Mouse (Mus musculus): ENCODE data around the gene Foxred1. TPM values are rescaled to one million over a fixed set of nuclear protein-coding genes. Genes with fewer than 3 reads are reported as not detected.

The Foxred1 gene
- polyA plus RNA-seq, 1 experiment: 55.1 TPM

DNA sequence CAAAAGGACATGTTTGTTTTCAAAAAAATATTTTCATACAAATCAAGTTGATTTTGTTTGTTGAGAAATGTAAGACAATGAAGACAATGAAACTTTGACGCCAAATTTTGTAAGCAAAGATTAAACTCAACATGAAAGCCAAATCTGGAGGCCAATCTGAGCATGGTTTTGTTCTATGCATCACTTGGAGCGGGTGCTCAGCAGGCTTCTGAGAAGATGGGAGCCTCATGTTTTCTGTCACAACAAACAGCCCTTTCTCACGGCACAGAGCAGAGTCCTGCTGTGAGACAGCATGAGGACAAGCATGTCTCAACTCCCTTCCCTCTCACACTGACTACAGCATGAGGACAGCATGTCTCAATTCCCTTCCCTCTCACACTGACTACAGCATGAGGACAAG lies 25.1 kb upstream of the Foxred1 start:
- DNase-seq: no peak
- WGBS: 27% methylated on average over 3 of the region's 3 CpGs
- H3K27me3 ChIP-seq (ENCODE audit: control insufficient read depth, insufficient read depth, low read length): no peaks in the 10 kb centered on the region
- TF ChIP-seq CTCF (IDR thresholded peaks at IDR 0.05; ENCODE audit: borderline replicate concordance, insufficient read depth, low read depth, low read length) (no peak), POLR2A (IDR thresholded peaks at IDR 0.05; ENCODE audit: borderline replicate concordance, insufficient read depth, low read length) (no peak)
- H3K4me3 ChIP-seq (replicated peaks; ENCODE audit: insufficient read depth, low read depth, low read length): no peak overlapping the region
- no peak overlapping the region for H3K27ac ChIP-seq (ENCODE audit: insufficient read depth, low read length)
- H3K4me1 ChIP-seq (ENCODE audit: control insufficient read depth, insufficient read depth, low read length): peaks cover 3% of the 10 kb centered on the region

DNA sequence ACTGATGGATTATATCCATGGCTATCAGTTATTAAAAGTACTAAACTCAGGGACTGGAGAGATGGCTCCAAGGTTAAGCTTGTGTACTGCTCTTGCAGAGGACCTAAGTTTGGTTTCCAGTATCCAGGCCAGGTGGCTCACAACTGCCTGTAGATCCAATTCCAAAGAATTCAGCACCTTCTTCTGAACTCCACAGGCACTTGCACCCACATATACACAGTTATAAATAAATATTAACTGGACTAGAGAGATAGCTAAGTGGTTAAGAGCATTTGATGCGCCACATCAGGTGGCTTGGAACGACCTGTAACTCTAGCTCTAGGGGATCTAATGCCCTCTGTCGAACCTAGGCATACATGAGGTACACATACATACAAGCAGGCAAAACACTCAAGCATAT lies 17.8 kb upstream of the Foxred1 start:
- Histone ChIP-seq H3K27me3 (ENCODE audit: control insufficient read depth, insufficient read depth, low read length) (no peaks in the 10 kb centered on the region), H3K4me3 (replicated peaks; ENCODE audit: insufficient read depth, low read depth, low read length) (no peak overlapping the region), H3K27ac (ENCODE audit: insufficient read depth, low read length) (no peak overlapping the region), H3K4me1 (ENCODE audit: control insufficient read depth, insufficient read depth, low read length) (no peaks in the 10 kb centered on the region)
- TF ChIP-seq CTCF (IDR thresholded peaks at IDR 0.05; ENCODE audit: borderline replicate concordance, insufficient read depth, low read depth, low read length): no peak
- no peak for TF ChIP-seq POLR2A (IDR thresholded peaks at IDR 0.05; ENCODE audit: borderline replicate concordance, insufficient read depth, low read length)
- DNase-seq: no peak
- WGBS: 93% methylated on average over 3 of the region's 3 CpGs

- Histone ChIP-seq H3K27me3 (ENCODE audit: control insufficient read depth, insufficient read depth, low read length) (no peaks in the 10 kb centered on the region), H3K4me3 (replicated peaks; ENCODE audit: insufficient read depth, low read depth, low read length) (no peak overlapping the region), H3K4me1 (ENCODE audit: control insufficient read depth, insufficient read depth, low read length) (no peaks in the 10 kb centered on the region), H3K27ac (ENCODE audit: insufficient read depth, low read length) (no peak overlapping the region)
- 97% methylated on average over 3 of the region's 3 CpGs for WGBS
- TF ChIP-seq POLR2A (IDR thresholded peaks at IDR 0.05; ENCODE audit: borderline replicate concordance, insufficient read depth, low read length) (no peak), CTCF (IDR thresholded peaks at IDR 0.05; ENCODE audit: borderline replicate concordance, insufficient read depth, low read depth, low read length) (no peak)
- no peak for DNase-seq
These were observed 12.6 kb upstream of the Foxred1 start for GRCm38 (mm10) chr9:35223466-35223865.

GRCm38 (mm10) chr9:35217963-35218362 lies 7.1 kb upstream of the Foxred1 start:
- 18% methylated on average over 1 of the region's 1 CpGs for WGBS

GRCm38 (mm10) chr9:35211573-35212511 lies 987 bp upstream of the Foxred1 start:
- peak in 1 of 2 experiments; percentile 31 for DNase-seq
- WGBS: 21% methylated on average over 26 of the region's 26 CpGs
- Histone ChIP-seq H3K27me3 (ENCODE audit: control insufficient read depth, insufficient read depth, low read length) (no peaks in the 10 kb centered on the region), H3K4me1 (ENCODE audit: control insufficient read depth, insufficient read depth, low read length) (no peaks in the 10 kb centered on the region; the same call in 1 of the 2 replicates), H3K4me3 (replicated peaks; ENCODE audit: insufficient read depth, low read depth, low read length) (peak overlapping the region; percentile 75), H3K27ac (ENCODE audit: insufficient read depth, low read length) (peak overlapping the region; percentile 66)
- TF ChIP-seq CTCF (IDR thresholded peaks at IDR 0.05; ENCODE audit: borderline replicate concordance, insufficient read depth, low read depth, low read length) (no peak), POLR2A (IDR thresholded peaks at IDR 0.05; ENCODE audit: borderline replicate concordance, insufficient read depth, low read length) (no peak)

More at GRCm38 (mm10) chr9:35217963-35218362, 7.1 kb upstream of the Foxred1 start:
- H3K4me1 ChIP-seq (ENCODE audit: control insufficient read depth, insufficient read depth, low read length): no peaks in the 10 kb centered on the region
- H3K27me3 ChIP-seq (ENCODE audit: control insufficient read depth, insufficient read depth, low read length): no peaks in the 10 kb centered on the region
- no peak overlapping the region for H3K4me3 ChIP-seq (replicated peaks; ENCODE audit: insufficient read depth, low read depth, low read length)
- no peak for DNase-seq
- no peak overlapping the region for H3K27ac ChIP-seq (ENCODE audit: insufficient read depth, low read length)
- no peak for TF ChIP-seq POLR2A (IDR thresholded peaks at IDR 0.05; ENCODE audit: borderline replicate concordance, insufficient read depth, low read length)
- no peak for TF ChIP-seq CTCF (IDR thresholded peaks at IDR 0.05; ENCODE audit: borderline replicate concordance, insufficient read depth, low read depth, low read length)

GRCm38 (mm10) chr9:35204421-35204820 lies 6.4 kb downstream of the Foxred1 start:
- no peak overlapping the region for H3K4me3 ChIP-seq (replicated peaks; ENCODE audit: insufficient read depth, low read depth, low read length)
- 88% methylated on average over 2 of the region's 2 CpGs for WGBS
- DNase-seq: no peak
- TF ChIP-seq CTCF (IDR thresholded peaks at IDR 0.05; ENCODE audit: borderline replicate concordance, insufficient read depth, low read depth, low read length) (no peak), POLR2A (IDR thresholded peaks at IDR 0.05; ENCODE audit: borderline replicate concordance, insufficient read depth, low read length) (no peak)
- no peaks in the 10 kb centered on the region for H3K27me3 ChIP-seq (ENCODE audit: control insufficient read depth, insufficient read depth, low read length)
- peaks cover 2% of the 10 kb centered on the region for H3K4me1 ChIP-seq (ENCODE audit: control insufficient read depth, insufficient read depth, low read length)
- no peak overlapping the region for H3K27ac ChIP-seq (ENCODE audit: insufficient read depth, low read length)

- no peaks in the 10 kb centered on the region for H3K27me3 ChIP-seq (ENCODE audit: control insufficient read depth, insufficient read depth, low read length)
- 83% methylated on average over 3 of the region's 3 CpGs for WGBS
- H3K4me1 ChIP-seq (ENCODE audit: control insufficient read depth, insufficient read depth, low read length): peaks cover 2% of the 10 kb centered on the region
- no peak overlapping the region for H3K4me3 ChIP-seq (replicated peaks; ENCODE audit: insufficient read depth, low read depth, low read length)
- DNase-seq: no peak
- TF ChIP-seq CTCF (IDR thresholded peaks at IDR 0.05; ENCODE audit: borderline replicate concordance, insufficient read depth, low read depth, low read length) (no peak), POLR2A (IDR thresholded peaks at IDR 0.05; ENCODE audit: borderline replicate concordance, insufficient read depth, low read length) (no peak)
- no peak overlapping the region for H3K27ac ChIP-seq (ENCODE audit: insufficient read depth, low read length)
These were observed 7.3 kb downstream of the Foxred1 start for GRCm38 (mm10) chr9:35203536-35203935.

Data from cerebellum, adult 2 months (tissue).